In genomic region chr10:69274705-69275104, GRCm38 (mm10) we compare ENCODE assay signal across 21 mouse cellular contexts.
DNase-seq lines count a peak whose midpoint lies in the region; ATAC-seq lines count a peak whose summit lies in the region.
"Had no signal": no experiment of that assay in that cellular context is flagged by ENCODE, and none has a peak within 500 bp of the region (broad histone marks: within the 10 kb centered on the region; RNA-seq: fewer than 3 reads in every experiment).

No protein-coding gene starts in this region.

- H3K9ac ChIP-seq in heart, embryonic 12.5 days: no peak overlapping the region
- H3K9ac ChIP-seq: embryonic facial prominence, embryonic 15.5 days; forebrain, embryonic 12.5 days; limb, embryonic 13.5 days; neural tube, embryonic 12.5 days had no signal

- H3K9me3 ChIP-seq in heart, embryonic 12.5 days (replicated peaks): no peaks in the 10 kb centered on the region
- H3K9me3 ChIP-seq: embryonic facial prominence, embryonic 15.5 days; forebrain, embryonic 12.5 days; limb, embryonic 13.5 days; neural tube, embryonic 12.5 days had no signal

- H3K27ac ChIP-seq in heart, embryonic 12.5 days (ENCODE audit: poor library complexity, severe bottlenecking): peak overlapping the region; percentile 91
- H3K27ac ChIP-seq: embryonic facial prominence, embryonic 15.5 days; forebrain, embryonic 12.5 days; limb, embryonic 13.5 days; neural tube, embryonic 12.5 days had no signal

- no peak overlapping the region for H3K4me3 ChIP-seq in heart, embryonic 12.5 days
- H3K4me3 ChIP-seq: embryonic facial prominence, embryonic 15.5 days; forebrain, embryonic 12.5 days; left cerebral cortex, adult 2 months; limb, embryonic 13.5 days; neural tube, embryonic 12.5 days had no signal

- no peaks in the 10 kb centered on the region for H3K27me3 ChIP-seq in heart, embryonic 12.5 days (replicated peaks)
- H3K27me3 ChIP-seq: embryonic facial prominence, embryonic 15.5 days; forebrain, embryonic 12.5 days; neural tube, embryonic 12.5 days had no signal

- intact Hi-C loops in heart, postnatal 25 days (cut with DNase I): no loop called here

- peaks cover 70% of the 10 kb centered on the region for H3K36me3 ChIP-seq in heart, embryonic 12.5 days

- no peak overlapping the region for H3K4me2 ChIP-seq in heart, embryonic 12.5 days
- H3K4me2 ChIP-seq: embryonic facial prominence, embryonic 15.5 days; forebrain, embryonic 12.5 days; limb, embryonic 13.5 days; neural tube, embryonic 12.5 days had no signal

- ATAC-seq in heart, embryonic 12.5 days (ENCODE audit: insufficient number of reproducible peaks, low FRiP score): 0 out of 2 replicates have a peak, but pooled peaks have one; percentile 33
- ATAC-seq: hindbrain, embryonic 16.5 days had no signal

- peak; percentile 72 for DNase-seq in heart, adult 18-20 months
- no peak for DNase-seq in heart, postnatal 25 days (ENCODE audit: low spot score)
- DNase-seq in lung, adult 18-20 months: peak; percentile 72 to 79
- peak; percentile 64 for DNase-seq in lung, postnatal 25 days (ENCODE audit: low spot score)
- no peak for DNase-seq in embryo, embryonic 10.5 days (ENCODE audit: low spot score)
- DNase-seq in adrenal gland, adult 2 months: no peak
- no peak for DNase-seq in adipocyte (ENCODE audit: low spot score)
- DNase-seq: adrenal gland, postnatal 25 days; cerebellum, adult 18-20 months; gastrocnemius, postnatal 25 days; kidney, adult 11 months; kidney, postnatal 10 days; right cerebral cortex, postnatal 25 days; thymus, postnatal 25 days had no signal

- peaks cover 51% of the 10 kb centered on the region for H3K4me1 ChIP-seq in heart, embryonic 12.5 days (replicated peaks)
- H3K4me1 ChIP-seq: neural tube, embryonic 12.5 days had no signal

Comparison
In these comparisons a context has a peak if more than half of its experiments do, and no peak if none do; other contexts are left out.
1. DNase-seq: peak in heart, adult 18-20 months (2 of 2), lung, adult 18-20 months (2 of 2) and lung, postnatal 25 days (single experiment); none in heart, postnatal 25 days (single experiment), embryo, embryonic 10.5 days (single experiment), adrenal gland, adult 2 months (single experiment) and adipocyte (single experiment).